Mouse (Mus musculus) ovary, postnatal 14 days (tissue): ENCODE results near the gene Tom1.

ENCODE experiments used
- DNase-seq: peaks from one replicate; pipeline ENCODE4 v3.0.0; 2022; ENCODE audit warnings: low spot score

The Tom1 gene

DNA sequence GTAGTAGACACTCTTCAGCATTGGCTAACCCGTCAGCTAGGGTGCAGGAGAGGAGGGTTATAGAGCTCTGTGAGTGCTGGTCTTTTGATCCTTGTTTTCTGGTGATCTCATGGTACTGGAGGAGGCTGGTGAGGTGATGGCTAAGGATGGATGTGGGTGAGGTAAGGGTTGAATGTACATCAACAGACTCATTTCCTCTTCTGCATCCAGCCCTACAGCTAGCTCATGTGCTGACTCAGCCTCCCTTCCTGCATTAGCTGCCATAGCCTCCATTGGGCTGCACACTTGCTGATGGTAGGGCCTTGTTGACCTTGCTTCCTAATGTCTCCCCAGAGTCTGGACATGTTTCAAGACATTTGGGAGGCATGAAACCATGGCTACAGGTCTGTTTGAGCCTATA is 9.5 kb downstream of the Tom1 start:
- DNase-seq = no peak

DNA sequence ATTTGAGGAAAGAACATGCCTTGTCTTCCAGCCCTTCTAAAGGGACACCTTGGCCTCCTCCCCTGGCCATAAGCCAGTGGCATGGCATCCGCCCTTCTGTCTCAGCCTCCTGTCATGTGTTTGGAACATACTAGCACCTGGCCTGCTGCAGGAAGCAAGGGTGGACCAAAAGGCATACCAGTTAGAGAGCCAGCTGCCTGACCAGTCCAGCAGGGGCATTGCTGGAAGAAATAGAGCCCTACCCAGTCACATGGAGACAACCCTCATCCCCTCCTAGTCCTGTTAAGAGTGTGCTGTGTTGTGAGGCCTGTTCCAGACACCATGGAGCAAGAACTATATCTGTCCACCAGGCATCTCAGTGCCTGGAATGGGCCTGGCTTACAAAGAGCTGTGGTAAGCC is 12.8 kb downstream of the Tom1 start:
- no peak for DNase-seq

DNA sequence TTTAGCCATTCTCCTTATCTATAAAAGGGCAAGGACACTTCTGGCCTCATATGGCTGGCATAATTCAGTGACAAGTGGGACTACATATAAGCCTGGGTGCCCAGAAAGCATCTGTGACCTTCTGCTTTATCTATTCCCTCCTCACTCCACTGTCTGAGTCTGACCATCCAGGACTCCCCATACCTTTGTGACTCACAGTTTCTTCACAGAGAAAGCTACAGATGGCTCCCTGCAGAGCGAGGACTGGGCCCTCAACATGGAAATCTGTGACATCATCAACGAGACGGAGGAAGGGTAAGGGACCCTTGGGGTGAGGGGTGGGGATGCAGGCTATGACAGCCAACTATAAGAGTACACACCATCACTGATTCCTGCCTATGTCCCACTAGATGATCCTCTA is 14.3 kb downstream of the Tom1 start:
- DNase-seq = no peak

DNA sequence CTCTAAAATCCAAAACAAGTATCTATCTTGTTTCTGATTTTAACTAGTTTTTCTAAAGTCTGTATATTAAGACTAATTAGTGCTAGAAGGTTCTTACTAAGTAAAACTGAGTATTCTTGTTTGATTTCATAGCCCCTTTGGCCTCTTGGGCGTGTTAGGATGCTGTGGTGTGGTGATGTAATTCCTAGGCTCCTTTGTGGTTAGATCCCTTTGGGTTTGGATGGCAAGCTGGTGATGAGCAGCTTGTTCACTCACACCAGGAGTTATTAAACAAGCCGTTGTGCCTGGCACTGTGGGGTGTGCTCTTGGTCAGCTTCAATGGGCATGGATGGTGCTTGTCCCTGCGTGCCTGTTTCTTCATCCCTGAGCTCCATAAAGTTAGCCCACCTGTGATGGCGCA is 19.8 kb downstream of the Tom1 start:
- DNase-seq = no peak

DNA sequence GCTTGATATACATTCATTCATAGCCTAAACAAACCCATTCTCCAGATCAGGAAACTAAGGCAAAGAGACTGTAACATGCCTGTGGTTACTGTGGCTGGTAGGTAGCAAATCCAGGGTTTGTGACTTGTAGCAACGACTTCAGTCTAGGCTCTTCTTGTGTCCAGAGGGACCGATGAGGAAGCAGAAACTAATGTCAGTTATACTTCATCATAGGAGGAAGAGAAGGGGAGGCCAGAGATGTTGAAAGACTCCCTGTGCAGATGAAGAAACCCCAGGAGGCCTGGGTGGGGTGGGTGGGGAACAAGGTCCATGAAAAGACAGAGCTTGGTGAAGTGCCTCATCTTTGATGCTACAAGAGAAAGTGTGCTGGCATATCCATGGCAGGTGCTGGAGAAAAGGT is 22.2 kb downstream of the Tom1 start:
- DNase-seq = no peak

DNA sequence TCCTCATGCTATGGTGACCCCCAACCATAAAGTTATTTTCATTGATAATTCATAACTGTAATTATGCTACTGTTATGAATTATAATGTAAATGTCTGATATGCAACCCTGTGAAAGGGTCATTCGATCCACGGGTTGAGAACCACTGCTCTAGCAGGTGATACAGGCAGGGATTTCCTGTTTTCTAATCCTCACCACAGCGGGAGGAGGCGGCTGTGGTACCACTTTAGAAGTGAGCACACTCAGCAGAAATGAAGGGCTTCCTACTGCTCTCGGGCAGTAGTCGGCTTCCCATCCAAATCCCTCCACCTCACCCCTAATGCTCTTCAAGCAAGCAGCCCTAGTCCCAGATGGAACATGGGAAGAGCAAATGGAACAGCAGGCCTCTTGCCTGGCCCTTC is 26.5 kb downstream of the Tom1 start:
- DNase-seq = no peak

DNA sequence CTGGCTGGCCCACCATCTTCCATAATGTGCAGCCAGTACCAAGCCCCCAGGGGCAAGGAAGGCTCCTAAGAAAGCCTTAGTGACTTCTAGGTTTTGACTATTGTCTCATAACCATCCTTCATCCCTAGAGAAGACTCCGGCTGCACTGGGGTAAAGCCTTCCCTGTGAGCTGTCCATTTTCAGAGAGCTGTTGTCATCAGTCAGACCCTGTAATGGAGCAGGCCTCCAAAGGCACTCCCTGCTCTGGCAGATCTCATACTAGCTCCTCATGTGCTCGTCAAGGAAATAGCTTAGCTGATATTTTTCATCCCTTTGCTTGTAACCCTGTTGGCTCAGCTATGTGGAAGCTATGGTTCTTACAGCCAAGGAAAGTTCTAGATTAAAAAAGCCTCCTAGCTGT is 27.3 kb downstream of the Tom1 start:
- DNase-seq = no peak

DNA sequence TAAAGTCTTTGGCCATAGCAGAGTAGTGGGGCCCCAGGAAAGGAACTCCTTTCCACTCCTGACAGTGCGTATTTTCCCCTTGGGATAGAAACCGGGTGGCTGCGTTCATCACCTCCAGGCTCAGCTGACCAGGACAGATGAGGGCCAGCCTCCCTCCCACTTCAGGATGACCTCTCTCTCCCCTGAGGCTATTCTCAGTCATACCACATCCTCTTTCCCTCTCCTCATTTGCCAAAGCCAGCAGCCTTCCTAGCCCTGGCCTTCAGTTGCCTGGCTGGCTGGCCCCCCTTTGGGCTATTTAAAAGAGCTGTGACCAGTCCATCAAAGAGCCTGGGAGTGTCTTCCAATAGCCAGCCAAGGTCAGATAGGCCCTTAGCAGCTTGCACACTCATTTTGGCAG is 29.8 kb downstream of the Tom1 start:
- DNase-seq = no peak

DNA sequence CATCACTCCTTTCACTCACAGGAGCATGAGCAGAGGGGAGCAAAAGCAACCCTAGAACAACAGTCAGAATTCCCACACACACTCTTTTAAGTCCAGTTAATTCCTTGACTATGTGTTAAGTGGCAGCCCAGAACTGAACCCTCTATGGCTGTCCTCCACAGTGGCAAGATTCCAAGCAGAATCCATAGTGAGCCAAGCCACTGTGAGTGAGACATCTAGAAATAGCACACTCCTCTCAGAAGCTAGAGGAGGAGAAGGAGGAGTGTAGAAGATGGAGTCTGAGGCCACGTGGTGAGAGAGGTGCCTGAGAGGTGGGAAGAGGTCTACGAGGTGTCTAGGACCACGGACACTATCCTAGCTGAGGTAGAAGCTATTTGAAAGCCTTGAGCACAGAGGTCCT is 31.3 kb downstream of the Tom1 start:
- no peak for DNase-seq

DNA sequence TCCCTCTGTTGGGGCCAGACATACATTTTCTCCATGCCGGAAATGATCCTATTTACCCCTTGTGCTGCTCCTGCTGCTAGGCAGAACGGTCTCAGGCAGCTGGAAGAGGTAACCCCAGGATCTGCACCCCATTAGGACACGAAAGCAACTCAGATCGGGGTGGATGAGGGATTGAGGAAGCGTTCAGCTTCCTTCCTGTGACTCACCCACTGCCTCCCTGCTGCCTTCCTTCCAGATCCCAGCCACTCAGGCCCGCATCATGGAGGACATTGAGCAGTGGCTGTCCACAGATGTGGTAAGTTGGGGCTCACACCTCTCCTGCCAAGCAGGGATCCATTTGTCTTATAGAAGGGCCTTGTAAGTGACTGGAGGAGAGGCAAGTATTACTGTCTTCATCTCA is 33.8 kb downstream of the Tom1 start:
- DNase-seq = no peak

DNA sequence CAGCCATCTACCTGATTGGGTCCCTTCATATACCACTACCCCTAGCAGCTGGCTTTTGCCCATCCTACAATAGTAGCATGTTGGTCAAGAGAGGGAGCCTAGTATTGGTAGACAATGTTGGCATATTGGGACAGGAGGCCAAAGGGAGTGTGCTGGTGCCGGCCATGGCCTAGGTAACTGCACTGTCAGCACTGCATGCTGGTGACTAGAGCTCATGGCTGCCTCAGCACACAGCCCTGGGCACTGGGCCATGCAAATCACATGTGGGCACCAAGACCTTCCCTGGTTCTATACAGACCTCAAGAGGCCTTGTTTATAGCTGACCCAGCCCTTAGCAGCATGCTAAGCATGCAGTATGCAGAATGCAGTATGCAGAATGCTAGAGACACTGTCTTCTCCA is 36.8 kb downstream of the Tom1 start:
- DNase-seq = no peak

DNA sequence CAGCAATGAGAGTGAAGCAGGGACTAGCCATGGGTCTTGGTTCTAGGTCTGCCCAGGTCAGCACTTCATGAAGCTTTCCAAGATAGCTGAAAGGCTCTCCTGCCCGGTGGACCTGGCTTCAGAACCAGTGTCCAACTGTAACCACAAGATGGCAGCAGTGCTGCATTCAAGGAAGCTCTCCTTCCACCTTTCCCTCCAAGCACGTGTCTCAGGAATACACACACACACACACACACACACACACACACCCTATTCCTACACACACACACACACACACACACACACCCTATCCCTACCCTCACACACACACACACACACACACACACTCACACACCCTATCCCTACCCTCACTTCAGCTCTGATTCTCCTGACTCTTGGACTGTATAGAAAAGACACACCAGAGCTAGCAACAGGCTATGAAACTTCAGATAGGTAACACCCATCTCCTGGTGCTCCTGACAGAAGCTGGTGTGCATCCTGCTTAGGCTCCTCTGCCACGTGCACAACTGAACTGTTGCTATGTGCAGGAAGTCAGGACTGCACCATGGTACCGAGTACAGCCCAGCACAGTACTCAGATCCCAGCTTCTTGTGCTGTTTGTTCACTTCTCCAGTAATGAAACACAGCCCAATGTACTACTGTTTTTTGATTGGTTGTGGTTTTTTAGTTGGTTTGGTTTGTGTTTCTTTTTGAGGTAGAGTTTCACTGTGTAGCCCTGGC is 38.3 kb downstream of the Tom1 start:
- peak; percentile 82 for DNase-seq

DNA sequence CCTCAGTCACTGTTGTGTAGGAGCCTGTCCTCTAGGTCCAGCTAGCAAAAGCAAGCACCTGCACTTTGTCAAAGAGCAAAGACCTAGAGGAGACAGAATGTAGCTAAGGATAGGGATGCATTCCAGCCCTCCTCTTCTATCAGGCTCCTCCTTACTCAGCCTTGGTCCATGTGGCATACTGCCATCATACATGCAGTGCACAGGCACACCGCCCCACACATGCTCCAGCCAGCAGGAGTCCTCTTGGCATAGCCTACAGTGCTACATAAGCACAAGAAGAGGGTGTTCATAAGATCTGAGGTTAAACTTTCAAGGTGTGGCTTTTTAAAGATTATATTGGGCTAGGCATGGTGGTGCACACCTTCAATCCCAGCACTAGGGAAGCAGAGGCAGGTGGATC is 41.4 kb downstream of the Tom1 start:
- DNase-seq = no peak

DNA sequence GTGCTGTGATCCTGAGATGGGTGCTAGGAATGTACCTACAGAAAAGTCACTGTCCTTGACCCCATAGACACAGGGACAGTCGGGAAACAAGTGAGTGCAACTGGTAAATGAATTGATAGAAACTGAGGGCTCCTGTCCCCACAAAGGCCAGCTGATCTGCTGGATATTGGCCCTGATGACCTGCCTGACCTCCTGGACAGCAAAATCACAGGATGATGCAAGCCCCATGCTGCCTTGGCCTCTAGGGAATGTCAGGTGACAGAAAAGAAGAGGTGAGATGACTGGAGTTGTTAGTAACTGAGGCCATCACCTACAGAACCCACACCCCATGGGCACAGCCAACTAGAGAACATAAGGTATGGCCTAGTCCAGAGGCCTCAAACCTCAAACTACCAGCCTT is 44.7 kb downstream of the Tom1 start:
- no peak for DNase-seq

DNA sequence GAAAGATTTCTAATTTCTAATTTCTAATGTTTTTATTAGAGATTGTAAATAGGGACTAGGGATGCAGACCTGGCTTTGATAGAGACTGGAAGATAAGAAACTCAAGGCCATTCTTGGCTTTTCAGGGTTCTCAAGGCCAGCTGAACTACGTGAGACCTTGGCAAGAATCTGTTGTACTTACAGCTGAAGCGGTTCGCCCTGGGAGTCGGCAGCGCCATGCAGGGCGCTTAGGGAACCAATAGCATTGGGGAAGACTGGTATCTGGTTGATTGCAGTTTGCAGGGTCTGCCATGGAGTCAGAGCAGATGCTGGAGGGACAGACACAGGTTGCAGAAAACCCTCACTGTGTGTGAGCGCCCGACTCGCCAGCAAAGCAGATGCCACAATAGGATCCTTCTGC is 45.3 kb downstream of the Tom1 start:
- no peak for DNase-seq

DNA sequence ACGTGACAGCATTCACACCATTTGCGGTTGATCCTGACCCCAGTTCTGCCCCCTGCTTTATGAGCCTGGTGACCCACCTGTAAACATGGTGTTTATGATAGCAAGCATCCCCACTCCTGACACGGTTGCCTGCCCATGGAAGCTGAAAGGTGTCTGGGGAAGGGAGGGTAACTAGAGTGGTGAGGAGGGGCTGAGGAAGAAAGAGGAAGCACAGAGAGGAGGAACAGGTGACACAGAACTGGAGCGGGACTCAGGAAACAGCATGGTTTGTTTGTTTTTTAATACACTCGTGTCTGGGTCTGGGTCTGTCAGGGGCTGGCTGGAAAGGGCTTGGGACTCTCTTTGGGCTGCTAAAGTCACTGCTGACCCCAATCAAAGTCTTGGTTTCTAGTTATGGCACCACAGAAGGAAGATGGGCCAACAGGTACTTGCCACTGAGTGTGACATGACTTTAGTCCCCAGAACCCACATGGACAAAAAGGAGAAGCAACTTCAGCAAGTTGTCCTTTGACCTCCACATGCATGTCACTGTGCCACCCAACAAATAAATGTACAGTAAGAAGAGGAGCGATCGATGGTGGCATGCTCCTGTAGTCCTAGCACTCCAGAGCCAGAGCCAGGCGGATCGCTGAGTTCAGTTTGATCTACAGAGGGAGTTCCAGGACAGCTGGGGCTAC is 48.0 kb downstream of the Tom1 start:
- no peak for DNase-seq

DNA sequence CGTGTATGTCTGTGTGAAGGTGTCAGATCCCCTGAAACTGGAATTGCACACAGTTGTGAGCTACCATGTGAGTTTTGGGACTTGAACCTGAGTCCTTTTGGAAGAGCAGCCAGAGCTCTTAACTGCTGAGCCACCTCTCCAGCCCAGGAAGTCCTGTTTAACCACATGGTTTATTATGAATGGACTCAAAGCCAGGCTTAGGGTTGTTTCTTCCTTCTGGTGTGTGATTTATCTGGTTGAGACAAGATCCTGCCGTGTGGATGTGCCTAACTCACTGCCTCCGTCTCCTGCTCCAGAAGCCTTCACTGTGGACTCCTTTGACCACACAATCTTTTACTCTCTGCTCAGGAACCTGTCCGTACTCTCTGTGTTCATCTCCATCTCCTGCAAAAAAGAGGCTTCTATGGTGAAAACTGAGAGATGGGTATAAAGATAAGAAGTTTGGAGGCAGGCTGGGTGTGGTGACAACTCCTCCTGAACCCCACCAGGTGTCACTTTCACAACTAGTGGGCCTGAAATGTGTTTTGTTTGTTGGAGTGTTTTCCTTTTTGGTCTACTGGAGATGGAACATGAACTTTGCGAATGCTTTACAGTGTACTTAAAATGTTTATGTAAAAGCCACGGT is 48.8 kb downstream of the Tom1 start:
- no peak for DNase-seq

DNA sequence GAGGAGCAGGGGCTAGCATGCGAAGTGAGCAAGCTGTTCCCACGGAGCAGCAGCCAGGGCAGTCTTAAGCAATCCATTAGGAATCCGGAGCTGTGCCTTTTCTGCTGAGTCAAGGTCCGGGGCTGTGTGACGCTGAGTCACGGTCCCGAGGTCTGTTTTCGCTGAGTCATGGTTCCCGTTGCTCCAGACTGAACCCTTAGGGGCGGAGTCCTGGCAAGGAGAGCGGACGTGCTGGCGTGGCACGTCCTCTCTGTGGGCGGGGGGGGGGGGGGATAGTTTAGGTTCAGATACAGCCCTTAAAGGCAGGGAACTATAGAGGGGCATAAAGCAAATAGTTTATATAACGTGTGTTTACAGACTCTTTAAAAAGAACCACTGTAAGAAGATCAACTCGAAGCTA is 50.3 kb downstream of the Tom1 start:
- peak; percentile 92 for DNase-seq

DNA sequence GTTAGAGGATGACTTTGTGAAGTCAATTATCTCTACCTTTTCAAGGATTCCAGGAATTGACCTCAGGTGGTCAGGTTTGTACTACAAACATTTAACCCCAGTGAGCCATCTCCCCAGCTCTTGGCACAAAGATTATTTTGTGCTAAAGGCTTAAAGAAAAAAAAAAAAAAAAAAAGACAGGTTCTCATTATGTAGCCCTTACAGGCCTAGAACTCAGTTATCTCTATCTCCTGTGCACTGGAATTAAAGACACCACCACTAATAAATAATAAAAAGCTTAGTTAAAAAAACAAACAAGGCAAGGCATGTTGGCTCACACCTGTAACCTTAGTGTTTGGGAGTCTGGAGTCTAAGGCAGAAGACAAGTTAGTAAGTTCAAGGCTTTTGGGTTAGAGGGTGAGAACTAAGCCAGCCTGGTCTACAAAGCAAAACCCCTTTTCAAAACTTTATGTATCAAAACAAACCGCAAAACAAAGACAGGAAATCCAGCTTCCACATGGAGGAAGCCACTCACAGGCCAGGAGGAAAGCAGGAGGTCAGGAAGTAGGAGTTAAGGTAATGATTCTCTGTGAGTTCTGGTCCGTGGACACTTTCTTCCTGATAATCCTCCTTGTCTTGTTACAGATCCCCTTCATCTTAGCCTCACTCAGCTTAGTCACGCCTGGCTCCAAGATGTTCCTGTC is 51.0 kb downstream of the Tom1 start:
- DNase-seq = no peak

DNA sequence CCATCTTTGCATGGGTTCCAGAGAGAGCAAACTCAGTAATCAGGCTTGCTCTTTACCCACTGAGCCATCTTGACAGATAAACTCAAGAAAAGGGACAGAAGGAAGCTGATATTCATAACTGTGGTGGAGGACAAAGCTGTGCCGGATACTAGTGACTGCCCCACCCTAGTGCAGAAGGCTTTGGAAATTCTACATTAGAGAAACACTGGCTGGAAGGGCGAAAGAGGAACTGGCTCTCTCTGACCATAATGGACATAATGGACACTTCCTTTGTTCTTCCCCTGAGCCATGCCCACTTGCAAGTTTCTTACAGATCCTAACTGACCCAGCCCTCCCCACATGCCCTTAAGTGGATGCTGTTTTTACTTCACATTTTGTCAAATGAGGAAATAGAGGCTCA is 52.5 kb downstream of the Tom1 start:
- no peak for DNase-seq

DNA sequence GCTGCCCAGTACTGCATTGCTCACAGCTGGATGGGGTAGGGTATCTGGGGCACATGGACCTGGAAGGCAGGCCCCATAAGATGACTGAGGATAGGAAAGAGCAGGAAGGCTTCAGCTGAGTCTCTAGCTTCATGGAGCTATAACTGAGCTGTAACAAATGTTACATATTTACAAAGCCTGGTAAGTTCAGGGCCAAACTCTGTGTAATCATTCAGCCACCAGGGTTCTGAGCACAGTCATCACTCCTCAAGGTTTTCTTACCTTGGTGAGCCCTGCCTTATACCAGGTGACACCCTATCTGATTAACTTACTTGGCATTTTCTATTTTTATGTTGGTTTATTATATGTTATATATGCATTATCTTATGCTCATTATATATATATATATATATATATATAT is 53.6 kb downstream of the Tom1 start:
- DNase-seq = no peak

DNA sequence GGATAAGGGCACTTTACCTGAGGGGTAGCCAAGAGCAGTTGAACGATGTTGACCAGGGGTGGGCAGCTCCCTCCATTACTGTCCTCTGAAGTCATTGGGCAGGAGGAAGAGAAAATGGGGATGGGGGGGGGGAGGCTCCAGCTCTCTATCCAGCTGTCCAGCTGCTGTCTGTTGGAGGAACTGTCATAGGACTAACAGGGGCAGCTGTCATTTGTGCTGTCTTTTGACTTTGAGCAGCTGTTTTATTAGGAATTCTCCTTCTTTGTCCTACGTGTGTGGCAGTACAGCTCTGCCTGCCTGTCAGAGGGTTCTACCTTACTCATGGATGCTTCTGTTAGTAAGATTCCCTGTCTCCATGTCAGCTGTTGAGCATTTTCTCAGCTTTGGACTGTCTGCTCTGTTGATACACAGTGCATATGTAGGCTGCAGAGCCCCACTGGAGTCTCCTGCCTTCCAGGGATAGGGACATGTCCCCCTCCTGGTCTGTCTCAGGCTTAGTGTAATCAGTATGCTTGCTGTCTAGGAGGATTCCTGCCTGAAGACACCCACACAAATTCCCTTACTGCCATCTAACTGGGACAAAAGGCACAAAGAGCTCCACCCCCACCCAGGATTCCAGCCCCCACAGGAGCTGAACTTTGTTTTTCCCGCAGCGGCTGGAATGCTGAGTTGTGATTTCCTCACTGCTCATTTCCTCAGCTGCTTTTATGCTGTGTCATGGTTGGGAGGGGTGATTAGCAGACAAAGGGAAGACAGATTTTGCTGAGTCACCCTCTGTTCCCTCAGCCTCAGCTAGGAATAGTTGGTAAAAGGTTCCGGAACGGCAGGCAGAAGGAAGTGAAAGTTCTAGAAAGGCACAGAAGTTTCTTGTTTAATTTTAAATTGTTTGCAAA is 55.7 kb downstream of the Tom1 start:
- peak; percentile 64 for DNase-seq
